Mouse (Mus musculus) liver, adult 2 months (tissue): ENCODE results near the gene Ankrd44.

Experiments
- CTCF ChIP-seq: fragments of 200-500 bp; IDR thresholded peaks from 2 replicates; pipeline ENCODE4 v1.5.1; 2011; ENCODE audit warnings: low read depth, low read length, control low read depth
- POLR2A ChIP-seq: fragments of 200-500 bp; IDR thresholded peaks from 2 replicates; pipeline ENCODE4 v1.6.1; 2011; ENCODE audit warnings: low read length, control low read depth; ENCODE audit not compliant: insufficient read depth; ENCODE audit errors: extremely low read depth

DNA sequence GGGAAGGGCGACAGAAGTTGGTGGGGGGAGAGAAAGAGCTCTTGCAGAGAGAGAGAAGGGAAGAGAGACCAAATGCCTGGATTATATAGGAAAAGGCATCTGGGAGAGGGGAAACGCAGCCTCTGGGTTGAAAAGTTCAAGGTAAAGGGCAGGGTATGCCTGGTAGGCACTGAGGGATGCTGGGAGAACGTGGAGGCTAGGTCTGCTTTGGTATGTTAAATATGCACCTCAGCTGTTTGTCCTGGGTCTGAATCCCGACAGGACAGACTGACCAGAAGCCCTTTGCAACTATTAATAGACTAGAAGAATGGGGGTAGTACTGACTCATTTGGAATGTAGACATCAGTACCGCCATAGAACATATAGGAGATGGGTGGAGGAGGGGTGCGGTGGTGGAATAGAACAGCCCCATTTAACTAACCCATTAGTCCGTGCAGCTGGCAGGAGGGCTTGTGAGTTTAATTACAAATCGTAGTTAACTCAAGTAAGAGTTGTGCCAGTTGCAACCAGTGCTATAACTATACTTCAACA is 4.5 kb upstream of the Ankrd44 start:
- TF ChIP-seq CTCF (no peak), POLR2A (no peak)
